Mouse (Mus musculus): ENCODE measurements around the gene Aco2. TPM values are rescaled to one million over a fixed set of nuclear protein-coding genes. Genes with fewer than 3 reads are reported as not detected.

The Aco2 gene
- total RNA-seq (2014; fragmentation: Nextera tagmentation) (123 and 126 TPM in 2 replicates), total RNA-seq (2017) (156 and 180 TPM in 2 replicates)

GRCm38 (mm10) chr15:81872262-81873136, at the start of gene Aco2:
Aco2 (plus strand) TSS chr15:81872309.
- peak; percentile 90 for ATAC-seq (replicated peaks; ENCODE audit: poor library complexity, severe bottlenecking)

DNA sequence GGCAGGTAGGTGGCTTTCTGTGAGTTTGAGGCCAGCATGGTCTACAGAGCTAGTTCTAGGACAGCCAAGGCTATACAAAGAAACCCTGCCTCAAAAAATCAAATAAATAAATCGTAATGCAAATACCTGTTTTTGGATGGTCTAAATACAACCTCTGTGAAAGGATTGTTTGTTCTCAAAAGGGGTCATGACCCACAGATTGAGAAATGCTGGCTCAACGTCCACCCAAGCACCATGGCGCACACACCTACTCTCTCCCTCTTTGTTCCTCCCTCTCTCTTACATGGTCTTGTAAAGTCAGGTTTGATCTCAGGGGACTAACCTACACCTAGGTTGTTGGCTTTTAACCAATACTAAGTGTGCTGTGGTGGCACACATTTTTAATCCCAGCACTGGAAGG, 49.5 kb upstream of the Aco2 start:
- no peak for ATAC-seq (replicated peaks; ENCODE audit: poor library complexity, severe bottlenecking)

DNA sequence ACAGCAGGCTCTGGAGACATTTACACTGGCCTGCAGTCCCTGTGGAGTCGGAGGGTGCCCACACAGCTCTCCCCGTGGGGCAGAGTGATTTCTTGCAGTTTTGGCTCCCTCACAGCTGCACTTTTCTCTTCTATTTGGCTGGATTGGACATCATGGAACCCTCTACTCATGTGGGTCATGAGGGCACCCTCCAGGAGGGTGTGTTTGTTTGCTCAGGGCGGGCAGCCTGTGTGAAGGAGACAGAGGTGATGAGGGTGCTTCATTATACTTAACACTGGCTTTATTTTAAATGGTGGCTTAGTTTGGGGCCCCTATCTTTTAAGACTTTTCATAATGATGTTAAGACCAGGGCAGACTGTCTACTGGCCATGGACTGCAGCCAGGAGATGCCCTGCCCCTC, 47.3 kb upstream of the Aco2 start:
- no peak for ATAC-seq (replicated peaks; ENCODE audit: poor library complexity, severe bottlenecking)

- ATAC-seq (replicated peaks; ENCODE audit: poor library complexity, severe bottlenecking), result no peak
Measured at GRCm38 (mm10) chr15:81828426-81829207, 43.5 kb upstream of the Aco2 start.

DNA sequence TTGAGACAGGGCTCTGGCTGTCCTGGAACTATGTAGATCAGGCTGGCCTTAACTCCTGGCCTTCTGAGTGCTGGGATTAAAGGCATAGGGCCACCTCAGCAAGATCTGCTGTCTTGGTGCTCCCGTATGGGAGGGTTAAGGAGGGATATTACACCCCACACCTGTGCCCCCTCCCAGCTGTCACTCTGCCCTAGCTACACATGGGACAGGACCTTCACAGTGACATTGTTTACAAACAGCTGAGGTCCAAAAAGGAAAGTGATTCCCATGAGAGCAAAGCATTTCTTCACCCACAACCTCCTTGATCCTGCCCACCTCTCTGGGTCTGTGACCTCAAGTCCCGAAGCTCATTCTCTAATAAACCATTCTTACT, 42.9 kb upstream of the Aco2 start:
- ATAC-seq (replicated peaks; ENCODE audit: poor library complexity, severe bottlenecking), result no peak

DNA sequence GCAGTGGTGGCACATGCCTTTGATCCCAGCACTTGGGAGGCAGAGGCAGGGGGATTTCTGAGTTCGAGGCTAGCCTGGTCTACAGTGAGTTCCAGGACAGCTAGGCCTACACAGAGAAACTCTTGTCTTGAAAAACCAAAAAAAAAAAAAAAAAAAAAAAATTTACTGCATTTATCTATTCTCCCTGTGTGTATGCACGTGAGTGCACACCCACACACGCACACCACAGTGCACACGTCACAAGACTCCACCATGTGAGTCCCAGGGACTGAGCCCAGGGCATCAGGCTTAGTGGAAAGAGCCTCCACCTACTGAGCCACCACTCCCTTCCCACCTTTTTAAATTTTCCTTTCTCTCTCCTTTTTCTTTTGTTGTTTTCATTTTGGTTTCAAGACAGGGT, 41.6 kb upstream of the Aco2 start:
- ATAC-seq (replicated peaks; ENCODE audit: poor library complexity, severe bottlenecking), result no peak

DNA sequence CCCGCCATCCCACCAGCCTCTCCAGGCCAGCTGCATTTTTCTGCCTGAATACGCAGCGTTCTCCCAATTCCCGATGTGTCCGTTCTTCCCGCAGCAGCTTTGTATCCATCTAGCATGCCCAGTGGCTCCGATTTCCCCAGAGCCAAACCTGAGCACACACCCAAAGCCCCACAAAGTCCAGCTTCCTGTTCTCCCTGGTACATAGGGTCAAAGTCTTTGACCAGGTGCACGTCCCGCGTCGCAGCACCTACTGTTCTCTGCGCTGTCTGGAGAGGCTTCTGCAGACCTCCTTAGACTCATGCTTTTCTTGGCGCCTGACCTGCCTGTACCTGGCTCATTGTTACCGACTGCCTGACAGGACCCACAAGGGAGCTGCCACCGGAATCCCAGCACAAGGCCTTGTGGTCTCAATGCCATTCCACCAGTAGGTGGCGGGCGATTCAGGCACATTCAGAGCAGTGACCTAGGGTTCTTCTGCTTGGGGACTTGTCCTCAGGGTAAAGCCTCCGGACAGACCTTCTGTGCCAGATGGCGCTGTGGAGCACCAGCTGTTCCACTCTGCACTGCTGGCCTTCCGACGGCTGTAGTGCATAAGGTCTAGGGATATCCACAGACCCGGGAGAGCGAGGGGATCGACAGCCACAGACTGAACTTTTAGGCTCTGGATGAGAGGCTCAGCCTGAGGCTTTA, 40.8 kb upstream of the Aco2 start:
- peak; percentile 93 for ATAC-seq (replicated peaks; ENCODE audit: poor library complexity, severe bottlenecking)

- no peak for ATAC-seq (replicated peaks; ENCODE audit: poor library complexity, severe bottlenecking)
Measured at GRCm38 (mm10) chr15:81832219-81832618, 39.9 kb upstream of the Aco2 start.

DNA sequence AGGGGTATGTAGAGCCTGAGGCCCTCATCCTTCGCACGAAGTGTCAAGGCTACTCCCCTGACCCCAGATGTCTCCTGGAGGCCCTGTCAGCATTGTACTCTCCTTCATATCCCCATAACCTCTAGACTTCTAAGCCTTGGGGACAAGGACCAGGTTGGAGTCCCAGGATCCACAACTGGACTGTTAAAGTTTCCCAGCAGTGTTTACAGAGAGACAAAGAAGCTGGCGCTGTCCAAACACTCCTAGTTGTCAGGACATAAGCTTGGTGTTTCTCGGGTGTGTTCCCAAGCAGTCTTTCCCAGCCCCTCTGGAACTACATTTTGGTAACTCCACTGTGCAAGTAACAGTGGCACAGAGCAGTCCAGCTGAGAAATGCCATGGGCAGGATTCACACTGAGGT, 38.6 kb upstream of the Aco2 start:
- ATAC-seq (replicated peaks; ENCODE audit: poor library complexity, severe bottlenecking), result no peak

DNA sequence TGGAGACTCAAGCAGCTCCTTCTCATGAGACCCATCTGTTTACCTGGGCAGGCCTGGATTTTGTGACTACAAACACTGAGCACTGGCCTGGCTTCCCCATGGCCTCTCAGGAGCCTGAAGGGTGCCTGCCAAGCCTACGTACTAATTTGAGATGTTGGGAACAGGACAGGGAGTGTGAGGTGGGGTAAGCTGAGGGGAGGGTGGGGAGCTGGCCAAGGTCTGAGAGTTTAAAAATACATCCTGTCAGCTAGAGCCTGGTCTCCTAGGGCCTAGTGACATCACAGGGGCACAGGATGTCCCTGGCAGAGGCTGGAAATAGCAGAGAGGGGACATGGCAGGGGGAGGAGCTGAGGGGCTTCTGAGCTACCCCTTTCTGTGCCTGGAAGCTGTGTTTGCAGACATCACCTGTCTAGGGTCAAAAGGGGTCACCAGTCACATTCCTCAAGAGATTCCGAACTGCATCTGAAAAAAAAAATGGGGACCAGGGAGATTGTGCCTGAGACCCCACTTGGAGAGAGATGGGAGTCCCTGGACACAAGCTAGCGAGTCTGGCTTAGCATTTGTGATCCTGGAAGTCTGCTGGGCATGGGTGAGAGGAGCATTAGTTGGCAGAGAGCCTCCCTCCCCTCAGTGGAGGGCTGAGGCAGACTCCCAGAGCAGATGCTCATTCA, 37.8 kb upstream of the Aco2 start:
- no peak for ATAC-seq (replicated peaks; ENCODE audit: poor library complexity, severe bottlenecking)

GRCm38 (mm10) chr15:81835007-81835880, 36.9 kb upstream of the Aco2 start:
- ATAC-seq (replicated peaks; ENCODE audit: poor library complexity, severe bottlenecking), result no peak

DNA sequence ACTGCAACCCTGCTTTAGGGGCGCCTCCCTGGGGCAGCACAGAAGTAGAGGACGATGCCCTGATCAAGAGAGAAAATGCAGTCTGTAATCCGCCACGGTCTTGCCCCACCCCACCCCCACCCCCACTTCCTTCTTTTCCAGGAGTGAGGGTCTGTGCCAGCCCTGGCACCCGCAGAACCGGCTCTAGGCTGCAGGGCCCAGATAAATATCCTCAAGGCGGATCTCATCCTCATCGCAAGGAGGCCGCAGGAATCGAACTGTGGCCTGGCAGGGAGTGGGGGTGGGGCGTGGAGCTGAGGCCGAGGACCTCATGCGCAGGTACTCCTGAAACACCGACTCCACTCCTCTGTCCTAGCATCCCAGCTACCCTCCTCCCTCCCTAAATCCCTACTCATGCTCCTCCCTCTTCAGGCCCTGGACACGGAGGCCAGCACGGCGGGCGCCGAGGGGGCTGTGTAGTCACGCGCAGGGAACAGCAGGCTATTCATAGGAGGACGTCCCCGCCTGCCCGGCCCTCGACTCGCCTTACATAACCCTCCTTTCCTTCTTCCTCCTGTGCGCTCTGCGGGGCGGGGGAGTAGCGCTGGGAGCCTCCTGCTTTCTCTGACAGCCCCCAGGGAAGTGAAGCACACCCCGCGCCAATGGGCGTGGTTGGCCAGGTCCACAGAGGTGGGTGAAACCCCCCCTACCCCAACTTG, 35.8 kb upstream of the Aco2 start:
- peak; percentile 88 for ATAC-seq (replicated peaks; ENCODE audit: poor library complexity, severe bottlenecking)

DNA sequence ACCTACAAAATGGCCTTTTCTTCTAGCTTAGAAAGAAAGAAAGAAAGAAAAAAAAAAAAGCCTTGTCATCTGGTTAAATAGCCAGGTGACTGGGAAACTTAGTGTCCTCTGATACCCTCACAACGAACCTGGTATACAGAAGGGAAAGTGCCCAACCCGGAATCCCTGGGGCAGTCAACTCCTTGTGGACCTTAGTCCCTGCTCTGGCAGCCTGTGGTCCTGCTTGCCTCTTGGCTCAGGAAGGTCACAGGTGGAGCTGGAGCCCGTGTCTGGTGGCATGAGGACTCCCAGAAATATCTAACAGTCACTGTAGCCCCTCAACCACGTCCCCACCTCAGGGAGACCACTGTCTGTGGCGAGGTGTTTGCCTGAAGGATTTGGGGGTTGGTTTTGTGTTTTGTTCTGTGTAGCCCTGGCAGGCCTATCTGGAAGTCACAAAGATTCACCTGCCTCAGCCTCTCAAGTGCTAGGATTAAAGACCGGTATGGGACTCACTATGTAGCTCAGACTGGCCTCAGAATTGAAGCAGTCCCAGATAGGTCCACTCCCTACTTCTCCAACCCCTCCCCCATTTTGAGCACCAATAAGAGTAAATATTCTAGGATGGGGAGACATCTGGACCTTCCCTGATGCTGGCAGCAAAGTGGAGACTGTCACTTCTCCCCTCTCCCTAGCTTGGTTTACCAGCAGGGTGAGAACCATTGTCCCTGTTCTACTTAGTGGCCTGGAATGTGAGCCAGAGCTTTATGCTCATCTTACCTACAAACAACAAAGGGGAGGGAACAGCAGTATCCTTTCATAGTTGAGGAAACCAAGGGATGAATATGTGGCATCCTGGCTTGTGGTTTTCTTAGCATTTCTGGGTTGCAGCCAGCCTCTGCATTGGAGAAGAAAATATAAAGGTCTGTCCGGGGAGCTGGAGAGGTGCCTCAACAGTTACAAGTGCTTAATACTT, 34.9 kb upstream of the Aco2 start:
- ATAC-seq (replicated peaks; ENCODE audit: poor library complexity, severe bottlenecking), result no peak

- no peak for ATAC-seq (replicated peaks; ENCODE audit: poor library complexity, severe bottlenecking)
Measured at GRCm38 (mm10) chr15:81838554-81839235, 33.4 kb upstream of the Aco2 start.

DNA sequence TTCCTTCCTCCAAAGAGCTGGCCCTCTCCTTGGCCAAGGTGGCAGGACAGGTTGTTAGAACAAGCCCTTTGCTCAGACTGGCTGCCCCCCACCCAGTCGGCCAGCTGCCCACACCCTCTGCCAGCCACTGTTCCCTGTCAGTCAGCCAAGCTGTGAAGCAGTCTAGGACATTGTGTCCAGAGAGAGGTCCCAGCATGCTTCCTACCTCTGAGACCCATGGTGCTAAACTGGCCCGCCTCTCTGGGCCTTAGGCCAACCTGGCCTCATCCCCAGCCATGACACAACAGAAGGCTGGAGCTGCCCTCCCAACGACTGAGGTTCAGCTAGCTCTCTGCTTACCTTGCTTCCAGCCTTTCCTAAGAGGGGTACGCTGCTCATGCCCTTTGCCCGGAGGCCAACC, 32.5 kb upstream of the Aco2 start:
- ATAC-seq (replicated peaks; ENCODE audit: poor library complexity, severe bottlenecking), result no peak

GRCm38 (mm10) chr15:81840306-81840705, 31.8 kb upstream of the Aco2 start:
- ATAC-seq (replicated peaks; ENCODE audit: poor library complexity, severe bottlenecking), result no peak

DNA sequence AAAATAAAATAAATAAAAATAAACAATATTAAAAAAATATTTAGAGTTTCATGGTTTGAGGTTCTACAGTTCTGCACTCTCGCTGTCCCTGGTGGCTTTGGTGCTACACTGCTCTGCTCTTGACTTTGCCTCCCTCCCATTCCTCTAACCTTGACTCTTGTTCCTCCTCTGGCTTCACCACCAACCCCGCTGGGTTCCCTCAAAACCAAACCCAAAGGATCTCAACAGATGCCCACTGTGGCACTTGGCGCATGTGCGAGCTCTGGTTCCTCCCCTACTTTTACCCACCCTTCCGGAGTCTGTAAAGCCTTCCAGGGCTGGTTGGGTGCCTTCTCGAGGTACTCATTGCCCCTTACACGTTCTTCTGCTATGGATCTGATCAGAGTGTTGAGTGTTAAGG, 29.8 kb upstream of the Aco2 start:
- ATAC-seq (replicated peaks; ENCODE audit: poor library complexity, severe bottlenecking), result peak; percentile 43

Measured in granulocyte monocyte progenitor cell, adult 5-6 weeks (primary cell).